Comparison of ENCODE assay signal across 8 mouse cellular contexts in the genomic region with DNA sequence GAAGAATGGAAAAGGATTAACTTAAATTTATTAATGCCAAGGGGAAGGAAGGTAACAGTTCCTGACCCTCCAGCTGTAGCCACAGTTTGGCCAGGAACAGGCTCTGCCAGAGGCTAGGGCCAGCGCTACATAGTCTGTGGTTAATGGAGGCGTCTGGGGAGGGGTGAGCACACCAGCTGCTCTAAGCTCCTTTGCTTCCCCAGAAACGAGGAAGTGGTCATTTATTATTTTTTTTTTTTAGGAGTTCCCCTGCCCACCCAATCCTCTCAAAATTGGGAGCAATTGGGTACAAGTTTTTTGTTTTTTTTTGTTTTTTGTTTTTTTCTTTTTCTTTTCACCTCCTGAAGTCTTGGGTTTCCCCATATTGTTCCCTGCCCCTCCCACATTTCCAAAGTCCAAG. TPM values are rescaled to one million over a fixed set of nuclear protein-coding genes. Genes with fewer than 3 reads are reported as not detected.
DNase-seq lines count a peak whose midpoint lies in the region; ATAC-seq and TF ChIP-seq lines count a peak whose summit lies in the region.

No protein-coding gene starts in this region.

- 10% methylated on average over 3 of the region's 3 CpGs for WGBS in forebrain, embryonic 13.5 days
- WGBS in liver, embryonic 12.5 days (ENCODE audit: insufficient replicate concordance): 16% methylated on average over 3 of the region's 3 CpGs
- WGBS in kidney, adult 2 months: 12% methylated on average over 3 of the region's 3 CpGs

- no peaks in the 10 kb centered on the region for H3K27me3 ChIP-seq in forebrain, embryonic 13.5 days
- H3K27me3 ChIP-seq in liver, embryonic 12.5 days (replicated peaks): no peaks in the 10 kb centered on the region
- H3K27me3 ChIP-seq in kidney, adult 2 months (replicated peaks; ENCODE audit: control insufficient read depth, insufficient read depth, low read length): no peaks in the 10 kb centered on the region

- DNase-seq in cerebellum, adult 11-12 months: peak; percentile 26
- no peak for DNase-seq in cerebellum, adult 18-20 months
- peak; percentile 49 for DNase-seq in 3T3-L1 (ENCODE audit: low read depth, low spot score)
- no peak for DNase-seq in right cerebral cortex, postnatal 36 days (ENCODE audit: low spot score in 2 of 2)
- DNase-seq in cerebellum, postnatal 14 days: no peak
- DNase-seq in kidney, adult 2 months: no peak

- peak overlapping the region; percentile 81 for H3K4me2 ChIP-seq in forebrain, embryonic 13.5 days
- peak overlapping the region; percentile 81 for H3K4me2 ChIP-seq in liver, embryonic 12.5 days

- peak overlapping the region; percentile 100 for H3K4me3 ChIP-seq in forebrain, embryonic 13.5 days
- peak overlapping the region; percentile 100 for H3K4me3 ChIP-seq in liver, embryonic 12.5 days
- no peak overlapping the region for H3K4me3 ChIP-seq in kidney, adult 2 months (ENCODE audit: insufficient read depth, low read depth, low read length)

- peaks cover 19% of the 10 kb centered on the region for H3K4me1 ChIP-seq in forebrain, embryonic 13.5 days
- H3K4me1 ChIP-seq in liver, embryonic 12.5 days: peaks cover 55% of the 10 kb centered on the region
- peaks cover 3% of the 10 kb centered on the region; the same call in 1 of the 2 replicates for H3K4me1 ChIP-seq in kidney, adult 2 months (ENCODE audit: control insufficient read depth, insufficient read depth, low read length)

- H3K27ac ChIP-seq in forebrain, embryonic 13.5 days: no peak overlapping the region
- H3K27ac ChIP-seq in liver, embryonic 12.5 days: peak overlapping the region; percentile 99
- H3K27ac ChIP-seq in kidney, adult 2 months (ENCODE audit: insufficient read depth, low read depth, low read length): no peak overlapping the region

- H3K9me3 ChIP-seq in forebrain, embryonic 13.5 days (replicated peaks): no peaks in the 10 kb centered on the region
- no peaks in the 10 kb centered on the region for H3K9me3 ChIP-seq in liver, embryonic 12.5 days (replicated peaks)

- no peak for TF ChIP-seq POLR2A in kidney, adult 2 months (IDR thresholded peaks at IDR 0.05; ENCODE audit: low read depth, low read length)

- no peak for ATAC-seq in forebrain, embryonic 13.5 days
- no peak for ATAC-seq in liver, embryonic 12.5 days

- no peak for TF ChIP-seq CTCF in kidney, adult 2 months (conservative IDR thresholded peaks at IDR 0.05; ENCODE audit: insufficient read depth, insufficient read length, low read depth, low read length)

- peaks cover 46% of the 10 kb centered on the region for H3K36me3 ChIP-seq in forebrain, embryonic 13.5 days (ENCODE audit: poor library complexity, severe bottlenecking)
- H3K36me3 ChIP-seq in liver, embryonic 12.5 days: peaks cover 53% of the 10 kb centered on the region
- H3K36me3 ChIP-seq in kidney, adult 2 months (ENCODE audit: control insufficient read depth, insufficient read depth, low read length): peaks cover 2% of the 10 kb centered on the region; the same call in 1 of the 2 replicates

- peak overlapping the region; percentile 12; the same call in 1 of the 2 replicates for H3K9ac ChIP-seq in forebrain, embryonic 13.5 days
- H3K9ac ChIP-seq in liver, embryonic 12.5 days: peak overlapping the region; percentile 97

RNA-seq across cellular contexts. Expression of a gene that starts 0.9 kb away (rescaled TPM):
- polyA plus RNA-seq in forebrain, embryonic 13.5 days (2015; fragmentation: Nextera tagmentation; extraction: Ambion mirVana): 83.8 and 86.1 TPM in 2 replicates
- polyA plus RNA-seq in liver, embryonic 12.5 days (2016; fragmentation: Nextera tagmentation; extraction: Ambion mirVana): 53.7 TPM in 2 replicates
- 7.1 and 10.2 TPM in 2 replicates for polyA plus RNA-seq in kidney, adult 2 months (2012; rRNA removed)

RNA-seq across cellular contexts. Expression of a gene that starts 59.4 kb away (rescaled TPM):
- 44.5 and 48.6 TPM in 2 replicates for polyA plus RNA-seq in forebrain, embryonic 13.5 days (2015; fragmentation: Nextera tagmentation; extraction: Ambion mirVana)
- polyA plus RNA-seq in liver, embryonic 12.5 days (2016; fragmentation: Nextera tagmentation; extraction: Ambion mirVana): 20.8 and 20.9 TPM in 2 replicates
- polyA plus RNA-seq in kidney, adult 2 months (2012; rRNA removed): 20.6 and 22.1 TPM in 2 replicates

Comparison
In these comparisons a context has a peak if more than half of its experiments do, and no peak if none do; other contexts are left out.
1. DNase-seq: peak in cerebellum, adult 11-12 months (single experiment) and 3T3-L1 (single experiment); none in cerebellum, adult 18-20 months (0 of 2), right cerebral cortex, postnatal 36 days (0 of 2), cerebellum, postnatal 14 days (0 of 2) and kidney, adult 2 months (single experiment).